Mouse (Mus musculus): ENCODE data around the gene Ctsh.

GRCm38 (mm10) chr9:90075336-90075735 is 21.4 kb downstream of the Ctsh start:
- TF ChIP-seq POLR2A (IDR thresholded peaks at IDR 0.05; ENCODE audit: insufficient read depth, low read length) (no peak), CTCF (IDR thresholded peaks at IDR 0.05; ENCODE audit: low read depth, low read length) (no peak)

All from ES-Bruce4 (cell line).